Mouse (Mus musculus): Measurements from ENCODE around the gene Cilp2.
A peak's percentile ranks its signal among the peaks of the same experiment; 100 is the strongest.

Cilp2 gene

DNA sequence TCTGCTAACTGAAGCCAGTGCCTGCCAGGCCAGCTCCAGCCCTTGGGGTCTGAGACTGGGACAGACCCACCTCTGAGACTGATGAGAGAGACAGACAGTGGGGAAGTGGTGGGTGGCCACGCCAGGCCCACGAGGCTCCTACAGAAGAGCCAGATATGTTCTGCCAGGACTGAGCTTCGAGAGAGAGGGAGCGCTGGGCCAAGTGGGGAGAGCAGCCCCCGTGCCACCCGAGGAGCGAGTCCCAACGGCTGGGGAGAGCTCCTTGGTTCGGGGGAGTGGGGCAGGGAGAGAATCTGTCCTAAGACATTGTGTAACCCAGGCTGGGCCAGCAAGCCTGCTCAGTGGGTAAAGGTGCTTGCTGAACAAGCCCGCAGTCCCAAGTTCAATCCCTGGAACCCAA is 10.5 kb downstream of the Cilp2 start:
- DNase-seq (ENCODE audit: extremely low read depth, low read depth, low spot score): no peak

GRCm38 (mm10) chr8:69876097-69876496 is 11.4 kb downstream of the Cilp2 start:
- DNase-seq (ENCODE audit: extremely low read depth, low read depth, low spot score): no peak

DNA sequence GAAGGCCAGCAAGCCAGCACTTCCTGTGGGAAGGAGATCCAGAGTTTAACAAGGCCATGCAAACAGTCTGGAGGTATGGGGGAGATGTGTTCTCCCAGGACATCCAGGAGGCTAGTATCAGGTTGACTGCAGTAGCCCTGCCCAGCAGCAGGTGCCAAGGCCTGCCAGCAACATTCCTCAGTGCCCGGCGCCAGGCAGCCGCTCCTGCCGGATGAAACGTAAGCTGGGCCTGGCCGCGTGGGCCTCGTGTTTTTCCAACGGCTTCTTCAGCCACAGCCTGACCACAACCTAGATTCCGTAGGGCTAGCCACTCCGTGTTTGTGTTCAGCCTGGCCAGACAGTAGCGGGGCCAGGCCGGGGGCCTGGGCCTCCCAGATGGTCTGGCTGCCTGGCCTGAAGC is 12.8 kb downstream of the Cilp2 start:
- no peak for DNase-seq (ENCODE audit: extremely low read depth, low read depth, low spot score)

DNA sequence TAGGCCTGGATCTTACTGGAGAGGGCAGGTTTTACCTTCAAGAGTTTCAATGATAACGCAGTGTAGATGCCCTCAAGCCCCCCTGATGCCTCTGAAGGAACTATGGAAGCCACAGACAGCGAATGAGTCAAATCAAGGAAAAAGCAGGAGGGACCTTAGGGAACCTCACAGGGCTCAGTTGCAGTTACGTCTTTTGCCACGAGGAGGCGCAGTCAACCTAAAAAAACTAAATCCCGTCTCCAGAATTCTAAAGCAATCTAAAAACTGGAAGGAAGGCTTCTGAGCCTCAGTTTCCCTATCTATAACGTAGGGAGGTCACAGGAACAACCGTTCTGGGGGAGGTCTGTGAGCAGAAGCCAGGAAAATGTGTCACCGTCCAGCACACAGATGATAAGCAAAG is 13.3 kb downstream of the Cilp2 start:
- DNase-seq (ENCODE audit: extremely low read depth, low read depth, low spot score): no peak

DNA sequence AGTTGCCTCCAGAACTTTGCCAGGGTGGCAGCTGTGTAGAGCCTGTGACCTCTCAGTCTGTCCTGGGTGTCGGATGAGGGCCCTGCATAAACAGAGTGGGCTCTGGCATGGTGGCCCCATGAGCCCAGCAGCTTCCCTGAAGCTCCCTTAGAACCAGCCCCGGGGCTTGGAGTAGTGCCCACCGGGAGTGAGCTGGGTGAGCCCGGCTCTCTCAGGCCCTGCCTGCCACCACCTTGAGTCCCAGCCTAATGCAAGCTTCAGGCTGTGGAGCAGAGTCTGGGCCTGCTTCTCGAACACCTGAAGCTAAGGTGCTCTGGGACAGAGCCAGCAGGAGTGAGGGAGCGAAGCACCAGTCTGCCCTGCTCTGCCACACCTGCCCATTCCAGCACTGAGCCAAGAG is 16.6 kb downstream of the Cilp2 start:
- peak; percentile 51 for DNase-seq (ENCODE audit: extremely low read depth, low read depth, low spot score)

GRCm38 (mm10) chr8:69870003-69870765 is 17.3 kb downstream of the Cilp2 start:
- DNase-seq (ENCODE audit: extremely low read depth, low read depth, low spot score): no peak

GRCm38 (mm10) chr8:69867696-69868326 is 19.7 kb downstream of the Cilp2 start:
- no peak for DNase-seq (ENCODE audit: extremely low read depth, low read depth, low spot score)

- no peak for DNase-seq (ENCODE audit: extremely low read depth, low read depth, low spot score)
Measured at GRCm38 (mm10) chr8:69864180-69864579, 23.3 kb downstream of the Cilp2 start.

DNA sequence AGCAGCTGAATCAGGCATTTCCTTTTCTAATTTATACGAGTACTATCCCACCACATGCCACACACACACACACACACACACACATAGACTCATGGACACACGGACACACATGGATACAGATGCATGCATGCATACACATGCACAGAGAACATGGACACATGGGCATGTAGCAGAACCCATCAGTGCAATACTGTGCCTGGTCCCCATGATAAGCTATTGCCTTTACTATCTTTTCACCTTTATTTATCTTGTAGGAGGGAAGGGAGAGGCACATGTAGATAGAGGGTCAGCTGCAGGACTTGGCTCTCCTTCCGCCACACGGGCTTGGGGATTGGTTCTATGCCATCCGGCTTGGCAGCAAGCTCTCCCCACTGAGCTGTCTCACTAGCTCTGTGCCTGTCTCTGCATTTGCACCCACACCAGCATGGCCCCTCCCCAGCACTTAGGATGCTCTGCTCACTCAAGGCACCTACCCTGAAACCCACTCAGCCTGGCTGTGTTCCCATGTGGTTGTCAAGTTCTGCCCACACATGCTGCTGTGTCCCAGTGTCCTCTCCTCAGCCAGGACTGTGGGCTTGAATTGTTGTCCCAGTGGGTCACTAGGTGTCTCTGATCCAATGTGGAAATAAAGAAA is 24.0 kb downstream of the Cilp2 start:
- no peak for DNase-seq (ENCODE audit: extremely low read depth, low read depth, low spot score)

GRCm38 (mm10) chr8:69861251-69861650 is 26.2 kb downstream of the Cilp2 start:
- no peak for DNase-seq (ENCODE audit: extremely low read depth, low read depth, low spot score)

- no peak for DNase-seq (ENCODE audit: extremely low read depth, low read depth, low spot score)
Measured at GRCm38 (mm10) chr8:69860807-69861206, 26.7 kb downstream of the Cilp2 start.

GRCm38 (mm10) chr8:69853869-69854268 is 33.6 kb downstream of the Cilp2 start:
- DNase-seq (ENCODE audit: extremely low read depth, low read depth, low spot score): no peak

DNA sequence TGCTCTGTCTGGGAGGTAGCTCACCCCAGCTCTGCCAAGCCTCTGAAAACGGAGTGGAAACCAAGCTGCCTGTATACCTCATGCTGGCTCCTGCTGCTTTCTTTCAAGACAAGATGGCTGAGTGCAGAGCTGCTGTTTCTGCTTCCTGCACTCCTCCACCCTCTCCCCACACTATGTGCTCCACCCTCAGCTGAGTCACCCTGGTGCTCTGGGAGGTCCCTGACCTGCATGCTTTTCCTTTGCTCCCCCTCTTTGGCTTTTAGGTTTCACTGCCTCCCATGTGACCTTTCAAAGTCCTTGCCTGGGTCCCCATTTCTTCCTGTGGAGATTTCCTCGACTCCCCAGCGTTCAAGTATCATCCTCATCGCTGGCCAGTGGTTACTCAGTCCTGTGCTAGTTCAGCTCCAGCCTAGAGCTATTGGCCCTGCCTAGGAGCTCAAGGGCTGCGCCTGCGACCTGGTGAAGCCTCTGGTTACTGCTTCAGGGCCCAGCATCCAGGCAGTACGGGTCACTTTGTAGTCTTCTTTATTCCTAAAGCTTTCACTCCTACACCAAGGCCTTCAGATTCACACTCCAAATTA is 36.5 kb downstream of the Cilp2 start:
- no peak for DNase-seq (ENCODE audit: extremely low read depth, low read depth, low spot score)

- DNase-seq (ENCODE audit: extremely low read depth, low read depth, low spot score): no peak
Measured at GRCm38 (mm10) chr8:69849899-69850298, 37.6 kb downstream of the Cilp2 start.

DNA sequence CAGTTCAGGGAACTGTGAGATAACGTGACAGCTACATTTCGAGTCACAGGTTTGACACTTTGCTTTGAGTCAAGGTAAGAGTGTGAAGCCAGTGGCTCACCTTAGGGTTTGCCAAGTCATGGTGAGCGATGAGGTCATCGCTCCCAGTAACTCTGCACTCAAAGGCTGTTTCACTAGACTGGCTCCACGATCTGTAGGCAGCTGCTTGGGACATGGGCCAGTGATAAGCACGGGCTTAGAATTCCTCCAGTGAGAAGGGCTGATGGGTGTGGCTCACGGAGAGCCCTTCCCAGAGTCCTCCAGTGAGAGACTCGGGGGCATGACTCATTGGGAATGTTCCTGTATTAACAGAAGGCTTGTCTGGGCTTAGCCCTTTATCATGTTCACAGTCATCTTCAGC is 38.5 kb downstream of the Cilp2 start:
- DNase-seq (ENCODE audit: extremely low read depth, low read depth, low spot score): peak; percentile 64

DNA sequence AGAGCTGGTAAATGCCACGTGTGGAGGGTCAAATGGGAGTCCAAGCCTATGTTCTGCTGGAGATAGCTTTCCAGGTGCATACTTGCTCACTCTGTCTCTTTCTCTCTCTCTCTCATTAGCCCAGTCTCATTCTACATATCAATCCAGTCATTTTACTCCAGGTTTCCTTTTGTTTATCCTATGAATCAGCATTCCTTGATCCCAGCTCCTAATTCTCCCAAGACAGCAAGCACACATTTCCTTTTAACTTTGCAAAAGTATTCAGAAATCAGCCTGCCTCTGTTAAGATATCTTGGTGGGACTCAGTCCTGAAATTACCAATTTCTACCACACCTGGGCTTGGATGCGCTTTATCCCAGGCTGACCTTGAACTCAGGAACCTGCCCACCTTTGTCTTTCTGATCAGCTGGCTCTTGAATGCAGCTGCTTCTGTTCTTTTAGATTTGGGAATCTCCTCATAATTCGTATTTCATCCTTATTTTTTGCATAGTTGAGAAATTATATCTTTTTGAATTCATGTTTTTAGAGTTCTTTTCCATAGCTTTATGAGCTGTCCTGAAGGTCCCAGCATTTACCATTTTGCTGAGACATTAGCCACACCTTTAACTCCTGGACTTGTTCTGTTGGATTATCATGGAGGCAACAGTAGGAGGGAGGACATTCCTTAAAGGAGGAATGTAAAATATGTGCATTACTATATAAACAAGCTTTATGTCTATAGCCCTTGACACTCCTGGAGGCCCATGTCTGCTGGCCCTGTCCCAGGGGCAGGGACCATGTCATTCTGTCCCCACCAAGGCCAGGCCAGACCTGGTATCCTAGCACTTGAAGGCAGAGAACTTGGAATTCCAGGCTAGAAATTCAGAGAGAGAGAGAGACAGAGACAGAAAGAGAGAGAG is 40.1 kb downstream of the Cilp2 start:
- no peak for DNase-seq (ENCODE audit: extremely low read depth, low read depth, low spot score)

DNA sequence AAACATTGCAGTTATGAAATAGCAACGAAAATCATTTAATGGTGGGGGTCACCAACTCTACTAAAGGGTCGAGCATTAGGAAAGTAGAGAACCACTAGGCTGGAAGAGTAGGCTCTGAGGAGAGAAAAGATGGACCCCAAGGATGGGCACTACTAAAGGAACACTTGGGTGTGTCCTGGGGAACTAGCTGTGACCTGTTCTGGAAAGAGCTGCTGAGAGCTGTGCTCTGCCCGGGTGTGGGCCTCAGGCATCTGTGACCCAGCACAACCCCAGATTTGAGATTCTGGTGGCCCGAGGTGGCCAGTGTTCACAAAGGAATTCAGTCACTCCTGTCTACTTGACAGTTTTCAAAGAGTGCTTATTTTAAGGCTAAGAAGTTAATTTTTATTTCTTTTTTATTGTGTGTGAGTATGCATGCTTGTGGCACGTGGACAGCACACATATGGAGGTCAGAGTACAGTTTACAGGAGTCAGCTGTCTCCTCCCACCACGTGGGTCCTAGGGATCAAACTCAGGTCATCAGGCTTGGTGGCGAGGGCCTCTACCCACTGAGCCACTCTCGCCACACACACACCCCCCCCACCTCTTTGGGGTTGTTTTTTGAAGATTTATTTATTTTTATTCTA is 50.3 kb downstream of the Cilp2 start:
- DNase-seq (ENCODE audit: extremely low read depth, low read depth, low spot score): no peak

DNA sequence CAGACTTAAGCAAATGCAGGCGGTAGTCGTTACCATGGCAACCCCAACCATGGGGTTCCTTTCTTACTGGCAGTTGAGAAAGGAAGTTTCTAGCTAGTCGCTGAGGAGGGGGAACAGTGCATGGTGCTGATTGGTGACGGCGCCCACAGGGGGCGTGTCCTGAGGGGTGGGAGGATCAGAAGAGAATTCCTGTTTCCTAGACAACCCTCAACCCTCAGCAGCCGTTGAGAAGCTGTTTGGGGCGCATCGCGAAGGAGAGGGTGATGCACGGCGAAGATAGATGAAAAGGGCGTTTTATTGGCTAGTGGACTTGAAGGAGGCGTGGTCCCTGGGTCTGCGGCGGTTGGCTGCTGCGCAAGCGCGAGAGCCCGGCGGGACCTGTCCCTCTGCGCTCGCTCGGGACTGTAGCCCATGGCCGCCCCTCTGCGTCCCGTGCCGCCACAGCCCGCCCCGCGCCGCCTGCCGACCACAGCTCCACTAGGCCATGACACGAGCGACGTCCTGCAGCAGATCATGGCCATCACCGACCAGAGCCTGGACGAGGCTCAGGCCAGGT is 55.1 kb downstream of the Cilp2 start, which contains the start of gene Pbx4:
TSS of gene Pbx4 (plus strand) at position 194 of the 556 bp plus-strand sequence.
- DNase-seq (ENCODE audit: extremely low read depth, low read depth, low spot score): no peak
